Mouse (Mus musculus): ENCODE measurements at regions not wholly inside any gene's neighbourhood (a gene's known extent, or its start where the extent isn't known, plus 50 kb on each side); places are given as distances from the start of the nearest gene placed in this dataset.

GRCm38 (mm10) chr5:90075629-90076349 is 148.0 kb downstream of the Cox18 start:
- no peak overlapping the region for H3K4me3 ChIP-seq
- no peaks in the 10 kb centered on the region for H3K9me3 ChIP-seq (replicated peaks)
- no peak overlapping the region for H3K9ac ChIP-seq
- ATAC-seq: no peak
- no peaks in the 10 kb centered on the region for H3K27me3 ChIP-seq
- no peak overlapping the region for H3K27ac ChIP-seq
- no peaks in the 10 kb centered on the region for H3K36me3 ChIP-seq (ENCODE audit: poor library complexity, severe bottlenecking)
- no peak overlapping the region for H3K4me2 ChIP-seq
- 93% methylated on average over 11 of the region's 11 CpGs for WGBS
- H3K4me1 ChIP-seq: no peaks in the 10 kb centered on the region

GRCm38 (mm10) chr5:90071806-90072205 is 152.0 kb downstream of the Cox18 start:
- Histone ChIP-seq H3K36me3 (ENCODE audit: poor library complexity, severe bottlenecking) (no peaks in the 10 kb centered on the region), H3K4me2 (no peak overlapping the region), H3K4me3 (no peak overlapping the region), H3K9me3 (replicated peaks) (no peaks in the 10 kb centered on the region), H3K4me1 (peaks cover 11% of the 10 kb centered on the region), H3K27ac (no peak overlapping the region), H3K9ac (no peak overlapping the region), H3K27me3 (no peaks in the 10 kb centered on the region)
- ATAC-seq: no peak
- 93% methylated on average over 2 of the region's 2 CpGs for WGBS

- no peak overlapping the region for H3K4me2 ChIP-seq
- peaks cover 26% of the 10 kb centered on the region for H3K4me1 ChIP-seq
- no peak for ATAC-seq
- H3K27ac ChIP-seq: peak overlapping the region; percentile 60
- H3K9ac ChIP-seq: no peak overlapping the region
- H3K27me3 ChIP-seq: no peaks in the 10 kb centered on the region
- no peaks in the 10 kb centered on the region for H3K9me3 ChIP-seq (replicated peaks)
- no peaks in the 10 kb centered on the region for H3K36me3 ChIP-seq (ENCODE audit: poor library complexity, severe bottlenecking)
- no peak overlapping the region for H3K4me3 ChIP-seq
Observed at GRCm38 (mm10) chr5:90068601-90069000, 155.2 kb downstream of the Cox18 start.

GRCm38 (mm10) chr5:90067817-90068216 is 156.0 kb downstream of the Cox18 start:
- no peak overlapping the region for H3K4me3 ChIP-seq
- 33% methylated on average over 7 of the region's 7 CpGs for WGBS
- no peak overlapping the region for H3K4me2 ChIP-seq
- H3K27ac ChIP-seq: peak overlapping the region; percentile 60; the same call in 1 of the 2 replicates
- no peaks in the 10 kb centered on the region for H3K27me3 ChIP-seq
- no peaks in the 10 kb centered on the region for H3K36me3 ChIP-seq (ENCODE audit: poor library complexity, severe bottlenecking)
- peak; percentile 71 for ATAC-seq
- peaks cover 26% of the 10 kb centered on the region for H3K4me1 ChIP-seq
- H3K9me3 ChIP-seq (replicated peaks): no peaks in the 10 kb centered on the region
- H3K9ac ChIP-seq: no peak overlapping the region

GRCm38 (mm10) chr5:90065884-90066615 is 157.8 kb downstream of the Cox18 start:
- Histone ChIP-seq H3K9ac (no peak overlapping the region), H3K9me3 (replicated peaks) (no peaks in the 10 kb centered on the region), H3K27me3 (no peaks in the 10 kb centered on the region), H3K4me2 (no peak overlapping the region), H3K4me3 (no peak overlapping the region), H3K27ac (peak overlapping the region; percentile 52), H3K4me1 (peaks cover 26% of the 10 kb centered on the region), H3K36me3 (ENCODE audit: poor library complexity, severe bottlenecking) (no peaks in the 10 kb centered on the region)
- 42% methylated on average over 6 of the region's 6 CpGs for WGBS
- ATAC-seq: peak; percentile 84

GRCm38 (mm10) chr5:90055686-90056085 is 168.1 kb downstream of the Cox18 start:
- no peak overlapping the region for H3K27ac ChIP-seq
- ATAC-seq: no peak; the same call in 1 of the 2 replicates
- no peaks in the 10 kb centered on the region for H3K27me3 ChIP-seq
- WGBS: 69% methylated on average over 2 of the region's 2 CpGs
- no peak overlapping the region for H3K4me3 ChIP-seq
- no peaks in the 10 kb centered on the region for H3K9me3 ChIP-seq (replicated peaks)
- H3K4me1 ChIP-seq: no peaks in the 10 kb centered on the region
- H3K4me2 ChIP-seq: no peak overlapping the region
- no peak overlapping the region for H3K9ac ChIP-seq
- no peaks in the 10 kb centered on the region for H3K36me3 ChIP-seq (ENCODE audit: poor library complexity, severe bottlenecking)

- Histone ChIP-seq H3K4me2 (no peak overlapping the region), H3K36me3 (ENCODE audit: poor library complexity, severe bottlenecking) (no peaks in the 10 kb centered on the region), H3K27ac (no peak overlapping the region), H3K4me1 (no peaks in the 10 kb centered on the region), H3K9me3 (replicated peaks) (no peaks in the 10 kb centered on the region), H3K4me3 (no peak overlapping the region), H3K9ac (no peak overlapping the region), H3K27me3 (no peaks in the 10 kb centered on the region)
- WGBS: 81% methylated on average over 1 of the region's 1 CpGs
- no peak for ATAC-seq
Observed at GRCm38 (mm10) chr5:90052516-90052915, 169.4 kb upstream of the Adamts3 start.

- H3K27me3 ChIP-seq: no peaks in the 10 kb centered on the region
- H3K9ac ChIP-seq: no peak overlapping the region
- ATAC-seq: no peak
- no peak overlapping the region for H3K4me2 ChIP-seq
- 89% methylated on average over 3 of the region's 3 CpGs for WGBS
- H3K4me3 ChIP-seq: no peak overlapping the region
- no peaks in the 10 kb centered on the region for H3K4me1 ChIP-seq
- H3K27ac ChIP-seq: no peak overlapping the region
- H3K36me3 ChIP-seq (ENCODE audit: poor library complexity, severe bottlenecking): no peaks in the 10 kb centered on the region
- no peaks in the 10 kb centered on the region for H3K9me3 ChIP-seq (replicated peaks)
Observed at GRCm38 (mm10) chr5:90049856-90050255, 166.7 kb upstream of the Adamts3 start.

GRCm38 (mm10) chr5:90042781-90043180 is 159.6 kb upstream of the Adamts3 start:
- ATAC-seq: no peak
- Histone ChIP-seq H3K4me1 (no peaks in the 10 kb centered on the region), H3K9ac (no peak overlapping the region), H3K27ac (no peak overlapping the region), H3K9me3 (replicated peaks) (no peaks in the 10 kb centered on the region), H3K27me3 (no peaks in the 10 kb centered on the region), H3K4me2 (no peak overlapping the region), H3K36me3 (ENCODE audit: poor library complexity, severe bottlenecking) (no peaks in the 10 kb centered on the region), H3K4me3 (no peak overlapping the region)
- 91% methylated on average over 4 of the region's 4 CpGs for WGBS

GRCm38 (mm10) chr5:90033103-90033502 is 150.0 kb upstream of the Adamts3 start:
- 61% methylated on average over 5 of the region's 5 CpGs for WGBS
- no peak overlapping the region for H3K4me3 ChIP-seq
- no peak overlapping the region for H3K4me2 ChIP-seq
- no peaks in the 10 kb centered on the region for H3K9me3 ChIP-seq (replicated peaks)
- no peaks in the 10 kb centered on the region for H3K36me3 ChIP-seq (ENCODE audit: poor library complexity, severe bottlenecking)
- no peak overlapping the region for H3K9ac ChIP-seq
- H3K4me1 ChIP-seq: no peaks in the 10 kb centered on the region
- no peaks in the 10 kb centered on the region for H3K27me3 ChIP-seq
- ATAC-seq: peak; percentile 88
- H3K27ac ChIP-seq: peak overlapping the region; percentile 66

- H3K4me2 ChIP-seq: no peak overlapping the region
- no peaks in the 10 kb centered on the region for H3K36me3 ChIP-seq (ENCODE audit: poor library complexity, severe bottlenecking)
- ATAC-seq: no peak
- H3K9ac ChIP-seq: no peak overlapping the region
- 77% methylated on average over 2 of the region's 2 CpGs for WGBS
- no peak overlapping the region for H3K27ac ChIP-seq
- H3K4me1 ChIP-seq: no peaks in the 10 kb centered on the region
- H3K9me3 ChIP-seq (replicated peaks): no peaks in the 10 kb centered on the region
- H3K4me3 ChIP-seq: no peak overlapping the region
- no peaks in the 10 kb centered on the region for H3K27me3 ChIP-seq
Observed at GRCm38 (mm10) chr5:90030737-90031136, 147.6 kb upstream of the Adamts3 start.

GRCm38 (mm10) chr5:90029751-90030150 is 146.6 kb upstream of the Adamts3 start:
- WGBS: 76% methylated on average over 6 of the region's 6 CpGs
- no peak overlapping the region for H3K27ac ChIP-seq
- H3K4me3 ChIP-seq: no peak overlapping the region
- no peaks in the 10 kb centered on the region for H3K4me1 ChIP-seq
- no peak overlapping the region for H3K4me2 ChIP-seq
- no peak for ATAC-seq
- H3K9ac ChIP-seq: no peak overlapping the region
- no peaks in the 10 kb centered on the region for H3K27me3 ChIP-seq
- H3K9me3 ChIP-seq (replicated peaks): no peaks in the 10 kb centered on the region
- H3K36me3 ChIP-seq (ENCODE audit: poor library complexity, severe bottlenecking): no peaks in the 10 kb centered on the region

Measured in forebrain, embryonic 13.5 days (tissue).